Mouse (Mus musculus) cortical plate, adult 2 months (tissue): ENCODE data around the gene Prkaa2.

ENCODE experiments used
- CTCF ChIP-seq: fragments of 200-500 bp; IDR thresholded peaks from 2 replicates; pipeline ENCODE4 v1.5.1; 2011; ENCODE audit warnings: mild to moderate bottlenecking, control low read depth, low read length; ENCODE audit not compliant: insufficient read depth; ENCODE audit errors: extremely low read depth
- POLR2A ChIP-seq: fragments of 200-500 bp; IDR thresholded peaks from 2 replicates; pipeline ENCODE4 v1.6.1; 2011; ENCODE audit warnings: mild to moderate bottlenecking, low read length, control low read depth; ENCODE audit not compliant: insufficient read depth; ENCODE audit errors: extremely low read depth

DNA sequence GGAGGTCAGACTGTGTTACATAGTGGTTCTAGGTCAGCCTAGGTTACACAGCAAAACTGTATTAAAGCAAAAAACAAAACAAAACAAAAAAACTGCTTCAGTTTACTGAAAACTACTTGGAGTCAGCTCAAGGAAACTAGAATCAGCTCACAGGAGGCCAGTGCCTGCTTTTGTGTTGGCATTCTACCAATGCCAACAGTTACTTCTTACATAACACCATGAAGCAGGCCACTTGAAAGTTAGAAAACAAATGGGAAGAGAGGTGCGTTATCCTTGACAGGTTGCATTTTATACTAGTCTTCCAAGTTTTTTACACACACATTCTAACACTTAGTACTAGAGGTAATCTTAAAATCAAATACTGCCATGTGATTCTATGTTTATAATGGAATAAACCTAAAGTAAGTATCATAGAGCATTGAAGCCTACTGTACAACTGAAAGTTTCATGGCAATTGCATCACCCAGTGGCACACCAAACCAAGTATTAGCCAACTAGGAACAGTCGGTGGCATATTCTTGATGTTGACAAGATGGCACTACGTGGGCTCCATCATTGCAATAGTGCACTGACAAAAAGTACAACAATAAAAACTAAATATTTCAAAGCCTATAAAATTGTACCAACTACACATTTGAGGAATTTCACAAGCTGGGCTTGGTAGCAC lies 37.8 kb downstream of the Prkaa2 start:
- TF ChIP-seq CTCF (no peak), POLR2A (no peak)
